Mouse (Mus musculus) thymus, adult 2 months (tissue): Measurements from ENCODE around the gene Dnajb4.

Source experiments
- CTCF ChIP-seq: fragments of 200-500 bp; IDR thresholded peaks from 2 replicates; pipeline ENCODE4 v1.5.1; 2012; ENCODE audit warnings: mild to moderate bottlenecking, control low read depth, low read length, moderate library complexity, borderline replicate concordance; ENCODE audit not compliant: control insufficient read depth, poor library complexity, insufficient read depth; ENCODE audit errors: extremely low read depth
- POLR2A ChIP-seq: fragments of 200-500 bp; IDR thresholded peaks from 2 replicates; pipeline ENCODE4 v1.6.1; 2012; ENCODE audit warnings: mild to moderate bottlenecking, low read length, control low read depth, moderate library complexity; ENCODE audit not compliant: control insufficient read depth, poor library complexity, insufficient read depth; ENCODE audit errors: extremely low read depth

GRCm38 (mm10) chr3:152201651-152202050 is 8.5 kb downstream of the Dnajb4 start:
- TF ChIP-seq CTCF: no peak
- no peak for TF ChIP-seq POLR2A
